Mouse (Mus musculus) left cerebral cortex, adult 18-20 months (tissue): ENCODE measurements at regions not wholly inside any gene's neighbourhood (a gene's known extent, or its start where the extent isn't known, plus 50 kb on each side); places are given as distances from the start of the nearest gene placed in this dataset.

Source experiments
- DNase-seq, 2 experiments: peaks; one replicate each; pipeline ENCODE4 v3.0.0; 2021 to 2022; ENCODE audit warnings: low spot score in 2 of 2, mixed read lengths in 1 of 2

GRCm38 (mm10) chr17:92159325-92159724 lies 1039.5 kb upstream of the Adcyap1 start:
- DNase-seq = no peak

DNA sequence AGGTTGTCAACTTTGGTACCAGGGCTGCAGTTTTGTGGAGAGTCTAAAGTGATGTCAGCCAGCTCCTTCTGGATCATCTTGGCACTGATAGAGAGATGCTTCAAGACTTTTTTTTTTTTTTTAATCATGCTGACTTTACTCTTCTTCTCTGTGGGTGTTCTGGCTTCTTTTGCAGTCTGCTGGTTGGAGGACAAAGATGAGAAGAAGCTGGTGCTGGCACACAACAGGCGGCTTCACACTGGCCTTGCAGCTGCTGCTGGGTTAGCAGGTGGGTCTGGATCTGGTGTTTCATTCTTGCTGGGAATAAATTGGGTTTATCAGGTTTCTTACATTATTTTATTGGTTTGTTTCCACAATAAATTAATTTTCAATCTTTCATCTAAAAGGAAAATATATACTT lies 1013.1 kb upstream of the Adcyap1 start:
- DNase-seq = no peak

- peak; percentile 7 to 21 for DNase-seq
Observed at GRCm38 (mm10) chr17:92210730-92211129, 988.1 kb upstream of the Adcyap1 start.

- no peak for DNase-seq
Observed at GRCm38 (mm10) chr17:92216464-92216863, 982.4 kb upstream of the Adcyap1 start.
